Mouse (Mus musculus): ENCODE measurements around the gene Usp29. TPM values are rescaled to one million over a fixed set of nuclear protein-coding genes. Genes with fewer than 3 reads are reported as not detected.

Usp29 gene
- polyA plus RNA-seq (2012; rRNA removed): not detected in 2 replicates

DNA sequence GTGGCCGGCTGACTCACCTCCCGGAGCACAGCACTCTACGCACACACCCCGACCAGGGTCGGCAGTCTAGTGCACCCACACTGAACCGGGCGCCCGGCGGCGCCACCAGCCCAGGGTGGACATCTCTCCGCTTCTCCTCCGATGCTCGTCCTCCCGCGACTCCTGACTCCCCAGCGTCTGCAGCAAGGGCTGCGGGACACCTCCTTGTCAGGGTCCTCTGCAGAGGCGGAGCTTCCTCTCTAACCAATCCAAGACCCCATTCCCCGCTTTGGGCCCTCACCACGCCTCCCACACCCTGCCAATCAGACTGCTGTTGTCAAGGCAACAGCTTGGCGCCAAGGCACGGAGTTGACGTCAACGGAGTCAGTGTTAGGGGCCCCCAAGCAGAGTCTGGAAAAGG, at the start of gene Usp29, which contains the start of gene Peg3:
Gene Usp29 (plus strand): TSS at position 338 of the 400 bp plus-strand sequence.
Gene Peg3 (minus strand): TSS at position 191 of the 400 bp plus-strand sequence.
- Histone ChIP-seq H3K4me3 (ENCODE audit: extremely low read depth, insufficient read depth, insufficient read length) (peak within 1 kb of the TSS; percentile 2; the same call in 1 of the 2 replicates), H3K27ac (ENCODE audit: insufficient read depth, low read length) (no peak within 1 kb of the TSS), H3K27me3 (ENCODE audit: control insufficient read depth, insufficient read depth, low read length) (no peaks in the 10 kb centered on the region), H3K4me1 (ENCODE audit: control insufficient read depth, insufficient read depth, insufficient read length) (no peaks in the 10 kb centered on the region), H3K36me3 (ENCODE audit: control insufficient read depth, insufficient read depth, low read length) (no peaks in the 10 kb centered on the region)
- DNase-seq (ENCODE audit: low read depth in 1 of 2, low spot score in 2 of 2): no peak
- WGBS: 51% methylated on average over 24 of the region's 24 CpGs
- TF ChIP-seq POLR2A (IDR thresholded peaks at IDR 0.05; ENCODE audit: low read depth, low read length): no peak
- no peak for TF ChIP-seq CTCF (IDR thresholded peaks at IDR 0.05; ENCODE audit: extremely low read depth, insufficient read depth, insufficient read length, insufficient replicate concordance)

DNA sequence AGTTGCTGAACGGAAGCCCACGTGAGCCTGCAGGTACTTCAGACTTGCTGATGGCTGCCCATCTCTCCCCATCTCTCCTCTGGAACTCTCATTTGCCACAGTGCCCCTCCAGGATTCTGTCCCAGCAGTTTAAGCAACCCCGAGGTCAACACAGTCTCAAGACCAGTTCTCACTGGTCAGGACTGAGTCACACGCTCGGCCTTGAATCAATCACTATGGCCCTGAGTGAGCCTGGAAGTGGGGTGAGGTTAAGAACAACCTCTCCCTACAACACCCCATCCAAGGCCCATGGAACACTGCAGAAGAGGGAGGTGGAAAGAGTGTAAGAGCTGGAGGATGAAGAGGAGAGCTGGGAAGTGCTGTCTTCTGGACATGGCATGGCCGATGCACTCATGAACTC, 44.9 kb upstream of the Usp29 start:
- H3K4me1 ChIP-seq (ENCODE audit: control insufficient read depth, insufficient read depth, insufficient read length): no peaks in the 10 kb centered on the region
- H3K27me3 ChIP-seq (ENCODE audit: control insufficient read depth, insufficient read depth, low read length): no peaks in the 10 kb centered on the region
- TF ChIP-seq CTCF (IDR thresholded peaks at IDR 0.05; ENCODE audit: extremely low read depth, insufficient read depth, insufficient read length, insufficient replicate concordance): no peak
- H3K27ac ChIP-seq (ENCODE audit: insufficient read depth, low read length): no peak overlapping the region
- DNase-seq (ENCODE audit: low read depth in 1 of 2, low spot score in 2 of 2): no peak
- H3K4me3 ChIP-seq (ENCODE audit: extremely low read depth, insufficient read depth, insufficient read length): no peak overlapping the region
- no peaks in the 10 kb centered on the region for H3K36me3 ChIP-seq (ENCODE audit: control insufficient read depth, insufficient read depth, low read length)
- WGBS: 93% methylated on average over 6 of the region's 6 CpGs

DNA sequence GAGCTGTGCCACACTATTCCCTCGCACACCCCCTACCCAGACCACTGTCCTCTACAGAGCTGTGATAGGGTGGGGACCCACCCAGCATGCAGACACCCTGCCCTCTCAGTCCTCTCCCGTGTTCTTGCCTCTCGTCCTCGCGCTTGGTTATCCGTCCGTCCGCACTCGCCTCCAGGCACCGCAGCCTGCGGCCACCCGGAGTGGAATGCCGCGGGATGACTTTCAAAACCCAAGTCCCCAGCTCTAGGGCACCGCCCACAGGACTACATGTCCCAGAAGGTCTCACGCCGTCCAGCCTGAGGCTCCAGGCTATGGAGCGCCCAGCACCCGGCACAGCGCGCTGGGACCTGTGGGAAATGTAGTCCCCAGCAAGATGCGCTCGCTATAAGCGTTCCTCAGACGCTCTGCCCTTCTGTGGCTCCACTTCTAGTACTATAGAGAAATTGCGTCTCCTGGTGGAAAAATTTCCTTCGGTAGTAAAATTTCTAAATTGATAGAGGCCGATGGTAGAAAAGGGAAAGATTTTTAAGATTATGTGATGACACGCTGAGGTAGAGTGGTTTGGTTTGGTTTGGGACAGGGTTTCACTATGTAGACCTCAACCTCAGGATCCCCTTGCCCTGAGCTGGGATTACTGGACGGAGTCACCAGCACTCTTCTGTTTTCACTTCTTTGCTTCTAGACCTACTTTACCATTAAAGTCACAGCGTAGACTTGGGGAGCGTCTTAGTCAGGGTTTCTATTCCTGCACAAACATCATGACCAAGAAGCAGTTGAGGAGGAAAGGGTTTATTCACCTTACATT, 33.9 kb upstream of the Usp29 start, which contains the start of gene Zim1:
Gene Zim1 (minus strand): TSS at position 210 of the 805 bp plus-strand sequence.
- H3K4me1 ChIP-seq (ENCODE audit: control insufficient read depth, insufficient read depth, insufficient read length): no peaks in the 10 kb centered on the region
- no peak within 1 kb of the TSS for H3K27ac ChIP-seq (ENCODE audit: insufficient read depth, low read length)
- no peak for DNase-seq (ENCODE audit: low read depth in 1 of 2, low spot score in 2 of 2)
- H3K36me3 ChIP-seq (ENCODE audit: control insufficient read depth, insufficient read depth, low read length): no peaks in the 10 kb centered on the region
- 18% methylated on average over 32 of the region's 32 CpGs for WGBS
- no peak within 1 kb of the TSS for H3K4me3 ChIP-seq (ENCODE audit: extremely low read depth, insufficient read depth, insufficient read length)
- H3K27me3 ChIP-seq (ENCODE audit: control insufficient read depth, insufficient read depth, low read length): no peaks in the 10 kb centered on the region
- no peak for TF ChIP-seq CTCF (IDR thresholded peaks at IDR 0.05; ENCODE audit: extremely low read depth, insufficient read depth, insufficient read length, insufficient replicate concordance)
- no peak for TF ChIP-seq POLR2A (IDR thresholded peaks at IDR 0.05; ENCODE audit: low read depth, low read length)

DNA sequence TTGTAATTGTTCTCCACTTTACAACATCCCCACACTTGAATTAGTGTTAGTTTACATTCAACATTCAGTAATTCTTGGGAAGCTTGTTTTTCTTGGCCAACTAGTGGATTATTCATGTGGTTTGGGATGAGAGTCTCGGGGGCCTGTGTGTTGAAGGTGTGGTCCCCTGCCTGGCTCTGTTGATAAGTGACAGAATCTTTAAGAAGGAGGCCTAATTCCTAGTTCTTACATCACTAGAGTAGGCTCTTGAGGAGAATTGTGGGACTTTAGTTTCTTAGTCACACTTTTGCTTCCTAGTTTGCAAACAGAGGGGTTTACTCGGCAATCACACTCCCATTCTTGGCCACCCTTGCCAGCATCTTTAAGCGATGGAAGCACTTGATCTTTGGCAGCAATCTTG, 31.1 kb upstream of the Usp29 start:
- TF ChIP-seq CTCF (IDR thresholded peaks at IDR 0.05; ENCODE audit: extremely low read depth, insufficient read depth, insufficient read length, insufficient replicate concordance) (no peak), POLR2A (IDR thresholded peaks at IDR 0.05; ENCODE audit: low read depth, low read length) (no peak)
- H3K36me3 ChIP-seq (ENCODE audit: control insufficient read depth, insufficient read depth, low read length): no peaks in the 10 kb centered on the region
- no peak overlapping the region for H3K27ac ChIP-seq (ENCODE audit: insufficient read depth, low read length)
- H3K4me3 ChIP-seq (ENCODE audit: extremely low read depth, insufficient read depth, insufficient read length): no peak overlapping the region
- WGBS: 76% methylated on average over 3 of the region's 3 CpGs
- H3K27me3 ChIP-seq (ENCODE audit: control insufficient read depth, insufficient read depth, low read length): no peaks in the 10 kb centered on the region
- DNase-seq (ENCODE audit: low read depth in 1 of 2, low spot score in 2 of 2): no peak
- no peaks in the 10 kb centered on the region for H3K4me1 ChIP-seq (ENCODE audit: control insufficient read depth, insufficient read depth, insufficient read length)

DNA sequence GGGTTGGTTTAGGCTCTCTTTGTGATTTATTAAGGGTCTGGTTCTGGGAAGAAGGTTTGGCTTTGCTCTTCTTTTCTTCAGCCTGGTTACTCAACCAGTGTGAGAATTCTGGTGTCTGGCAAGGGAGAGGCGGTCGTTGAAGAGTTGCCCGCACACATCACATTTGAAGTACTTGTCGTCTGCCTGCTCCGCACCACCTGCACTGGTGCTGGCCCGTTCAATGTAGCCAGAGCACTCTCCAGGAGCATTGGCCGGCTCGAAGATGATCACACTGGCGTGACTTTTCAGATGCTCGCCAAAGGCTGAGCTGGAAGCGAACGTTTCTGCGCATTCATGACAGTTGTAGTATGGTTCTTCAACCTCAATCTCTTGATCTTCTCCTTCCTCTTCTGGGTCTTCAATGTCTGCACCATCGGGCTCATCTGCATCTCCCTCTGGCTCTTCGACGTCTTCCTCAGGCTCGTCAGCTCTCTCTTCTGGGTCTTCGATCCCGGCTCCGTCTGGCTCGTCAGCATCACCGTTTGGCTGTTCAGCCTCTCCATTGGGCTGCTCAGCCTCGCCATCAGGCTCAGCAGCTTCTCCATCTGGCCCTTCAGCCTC, 22.9 kb upstream of the Usp29 start:
- H3K4me1 ChIP-seq (ENCODE audit: control insufficient read depth, insufficient read depth, insufficient read length): no peaks in the 10 kb centered on the region
- no peak overlapping the region for H3K27ac ChIP-seq (ENCODE audit: insufficient read depth, low read length)
- no peaks in the 10 kb centered on the region for H3K36me3 ChIP-seq (ENCODE audit: control insufficient read depth, insufficient read depth, low read length)
- no peak overlapping the region for H3K4me3 ChIP-seq (ENCODE audit: extremely low read depth, insufficient read depth, insufficient read length)
- H3K27me3 ChIP-seq (ENCODE audit: control insufficient read depth, insufficient read depth, low read length): no peaks in the 10 kb centered on the region
- DNase-seq (ENCODE audit: low read depth in 1 of 2, low spot score in 2 of 2): no peak
- TF ChIP-seq POLR2A (IDR thresholded peaks at IDR 0.05; ENCODE audit: low read depth, low read length): no peak
- TF ChIP-seq CTCF (IDR thresholded peaks at IDR 0.05; ENCODE audit: extremely low read depth, insufficient read depth, insufficient read length, insufficient replicate concordance): no peak
- WGBS: 94% methylated on average over 23 of the region's 23 CpGs

DNA sequence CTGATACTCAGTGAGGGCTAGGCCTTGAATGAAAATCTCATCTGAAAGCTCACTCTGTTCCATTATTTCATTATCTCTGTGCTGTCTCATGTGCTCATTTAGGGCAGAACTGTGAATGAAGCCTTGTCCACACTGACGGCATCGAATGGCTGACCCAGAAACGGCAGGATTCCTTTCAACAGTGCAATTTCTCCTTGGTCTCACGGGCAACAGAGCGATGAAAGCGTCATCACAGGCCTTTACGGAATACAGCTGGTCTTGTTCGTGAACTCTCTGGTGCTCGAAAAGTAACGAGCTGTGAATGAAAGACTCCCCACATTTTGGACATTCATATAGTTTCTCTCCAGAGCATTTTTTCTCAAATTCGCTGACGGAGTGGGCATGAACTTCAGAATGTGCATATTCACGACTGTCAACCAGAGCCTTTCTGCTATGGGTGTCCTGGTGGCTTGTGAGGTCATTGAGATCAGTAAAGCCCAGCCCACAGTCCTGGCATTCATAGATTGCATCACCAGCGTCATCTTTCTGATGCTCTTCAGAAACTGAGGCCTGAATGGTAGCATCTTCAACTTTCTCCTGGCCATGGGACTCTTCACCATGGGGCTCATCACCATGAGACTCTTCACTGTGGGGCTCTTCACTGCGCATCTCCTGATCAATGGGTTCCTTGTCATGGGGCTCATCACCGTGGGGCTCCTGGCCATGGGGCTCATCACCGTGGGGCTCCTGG, 21.8 kb upstream of the Usp29 start:
- no peaks in the 10 kb centered on the region for H3K36me3 ChIP-seq (ENCODE audit: control insufficient read depth, insufficient read depth, low read length)
- no peak for DNase-seq (ENCODE audit: low read depth in 1 of 2, low spot score in 2 of 2)
- 88% methylated on average over 17 of the region's 17 CpGs for WGBS
- H3K27me3 ChIP-seq (ENCODE audit: control insufficient read depth, insufficient read depth, low read length): no peaks in the 10 kb centered on the region
- H3K4me3 ChIP-seq (ENCODE audit: extremely low read depth, insufficient read depth, insufficient read length): no peak overlapping the region
- TF ChIP-seq POLR2A (IDR thresholded peaks at IDR 0.05; ENCODE audit: low read depth, low read length) (no peak), CTCF (IDR thresholded peaks at IDR 0.05; ENCODE audit: extremely low read depth, insufficient read depth, insufficient read length, insufficient replicate concordance) (no peak)
- no peaks in the 10 kb centered on the region for H3K4me1 ChIP-seq (ENCODE audit: control insufficient read depth, insufficient read depth, insufficient read length)
- no peak overlapping the region for H3K27ac ChIP-seq (ENCODE audit: insufficient read depth, low read length)
